Mouse (Mus musculus): ENCODE data around the gene Ggt1. TPM values are rescaled to one million over a fixed set of nuclear protein-coding genes. Genes with fewer than 3 reads are reported as not detected.
A peak's percentile ranks its signal among the peaks of the same experiment; 100 is the strongest.

Ggt1 gene
- total and polyA plus RNA-seq, 2 experiments, result 0.20 to 0.92 TPM

DNA sequence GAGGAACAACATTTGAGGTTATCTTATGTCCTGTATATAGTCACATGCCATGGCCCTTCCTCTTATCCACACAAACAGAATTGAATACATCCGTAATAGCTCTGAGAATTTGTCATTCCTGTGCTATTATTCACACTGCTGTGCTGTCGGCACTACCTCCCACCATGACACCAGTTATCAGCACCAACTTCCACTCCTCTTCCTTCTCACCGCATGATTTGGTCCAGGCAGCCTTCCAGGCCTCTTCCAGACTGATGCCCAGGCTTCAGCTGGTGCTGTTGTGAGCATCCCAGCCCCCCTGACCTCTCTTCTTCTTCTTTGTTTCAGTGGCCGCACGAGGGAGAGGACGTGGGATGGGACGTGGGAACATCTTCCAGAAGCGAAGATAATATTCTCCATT is 26.5 kb upstream of the Ggt1 start:
- H3K27ac ChIP-seq (replicated peaks; ENCODE audit: insufficient read depth, low read depth, low read length), result no peak overlapping the region
- WGBS, result 78% methylated on average over 8 of the region's 8 CpGs
- H3K9ac ChIP-seq (ENCODE audit: low read depth, low read length), result no peak overlapping the region
- TF ChIP-seq CTCF (IDR thresholded peaks at IDR 0.05; ENCODE audit: low read depth, low read length), result no peak
- TF ChIP-seq POLR2A (IDR thresholded peaks at IDR 0.05; ENCODE audit: extremely low read depth, insufficient read depth, low read length), result no peak
- peaks cover 6% of the 10 kb centered on the region for H3K4me1 ChIP-seq (ENCODE audit: control insufficient read depth, insufficient read depth, low read length)
- no peak overlapping the region for H3K4me3 ChIP-seq (ENCODE audit: insufficient read depth, low read depth, low read length)
- H3K27me3 ChIP-seq (ENCODE audit: control insufficient read depth, insufficient read depth, low read length), result no peaks in the 10 kb centered on the region
- H3K79me2 ChIP-seq (ENCODE audit: control insufficient read depth, insufficient read depth, low read length), result no peaks in the 10 kb centered on the region; the same call in 1 of the 2 replicates
- H3K36me3 ChIP-seq (ENCODE audit: control insufficient read depth, insufficient read depth, low read length), result peaks cover 23% of the 10 kb centered on the region
- no peak for DNase-seq (ENCODE audit: extremely low read depth, low read depth, low spot score)

DNA sequence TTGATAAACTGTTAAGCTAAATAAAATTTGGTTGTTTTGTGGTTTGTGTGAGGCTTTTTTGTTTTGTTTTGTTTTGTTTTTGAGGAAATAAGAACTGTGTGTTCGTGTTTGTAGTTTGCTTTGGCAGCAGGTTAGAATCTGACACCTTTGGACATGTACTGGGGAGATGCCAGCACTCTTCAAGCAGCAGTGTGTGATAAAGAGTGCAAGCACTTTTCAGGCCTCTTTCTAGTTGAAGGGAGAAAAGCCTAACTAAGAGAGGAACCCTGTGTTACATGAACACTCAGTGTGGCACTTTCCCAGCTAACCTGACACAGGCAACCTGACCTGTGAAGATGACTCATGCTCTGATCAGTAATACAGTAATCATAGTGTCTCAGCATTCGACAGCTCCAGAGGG is 26.0 kb upstream of the Ggt1 start:
- WGBS, result 44% methylated on average over 2 of the region's 2 CpGs
- H3K27me3 ChIP-seq (ENCODE audit: control insufficient read depth, insufficient read depth, low read length), result no peaks in the 10 kb centered on the region
- H3K9ac ChIP-seq (ENCODE audit: low read depth, low read length), result no peak overlapping the region
- H3K4me3 ChIP-seq (ENCODE audit: insufficient read depth, low read depth, low read length), result no peak overlapping the region
- no peak for TF ChIP-seq CTCF (IDR thresholded peaks at IDR 0.05; ENCODE audit: low read depth, low read length)
- no peak for TF ChIP-seq POLR2A (IDR thresholded peaks at IDR 0.05; ENCODE audit: extremely low read depth, insufficient read depth, low read length)
- no peaks in the 10 kb centered on the region; the same call in 1 of the 2 replicates for H3K79me2 ChIP-seq (ENCODE audit: control insufficient read depth, insufficient read depth, low read length)
- peak; percentile 77 for DNase-seq (ENCODE audit: extremely low read depth, low read depth, low spot score)
- H3K4me1 ChIP-seq (ENCODE audit: control insufficient read depth, insufficient read depth, low read length), result peaks cover 6% of the 10 kb centered on the region
- peaks cover 23% of the 10 kb centered on the region for H3K36me3 ChIP-seq (ENCODE audit: control insufficient read depth, insufficient read depth, low read length)
- H3K27ac ChIP-seq (replicated peaks; ENCODE audit: insufficient read depth, low read depth, low read length), result no peak overlapping the region

DNA sequence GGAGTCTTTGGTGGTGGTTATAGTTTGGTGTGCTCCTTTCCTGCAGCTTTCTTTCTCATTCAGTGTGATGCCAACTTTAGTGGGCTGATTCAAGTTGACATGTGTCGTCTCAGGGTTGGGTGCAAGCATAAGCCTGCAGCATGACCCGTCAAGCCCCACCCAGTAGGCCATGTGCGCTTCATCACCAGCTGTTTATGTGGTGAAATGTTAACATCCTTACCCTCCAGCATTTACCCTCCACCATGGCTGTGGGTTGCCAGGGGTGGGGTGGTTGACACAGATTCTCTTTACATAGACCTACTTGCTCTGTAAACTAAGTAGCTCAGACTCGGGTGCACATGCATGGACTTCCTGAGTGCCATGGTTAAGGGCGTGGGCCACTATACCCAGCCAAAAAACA is 25.3 kb upstream of the Ggt1 start:
- no peak overlapping the region for H3K4me3 ChIP-seq (ENCODE audit: insufficient read depth, low read depth, low read length)
- 94% methylated on average over 5 of the region's 5 CpGs for WGBS
- H3K36me3 ChIP-seq (ENCODE audit: control insufficient read depth, insufficient read depth, low read length), result peaks cover 23% of the 10 kb centered on the region
- no peak overlapping the region for H3K27ac ChIP-seq (replicated peaks; ENCODE audit: insufficient read depth, low read depth, low read length)
- H3K4me1 ChIP-seq (ENCODE audit: control insufficient read depth, insufficient read depth, low read length), result peaks cover 6% of the 10 kb centered on the region
- no peaks in the 10 kb centered on the region for H3K27me3 ChIP-seq (ENCODE audit: control insufficient read depth, insufficient read depth, low read length)
- no peak for TF ChIP-seq POLR2A (IDR thresholded peaks at IDR 0.05; ENCODE audit: extremely low read depth, insufficient read depth, low read length)
- no peak for DNase-seq (ENCODE audit: extremely low read depth, low read depth, low spot score)
- H3K79me2 ChIP-seq (ENCODE audit: control insufficient read depth, insufficient read depth, low read length), result no peaks in the 10 kb centered on the region; the same call in 1 of the 2 replicates
- H3K9ac ChIP-seq (ENCODE audit: low read depth, low read length), result no peak overlapping the region

- no peak for DNase-seq (ENCODE audit: extremely low read depth, low read depth, low spot score)
- Histone ChIP-seq H3K4me1 (ENCODE audit: control insufficient read depth, insufficient read depth, low read length) (peaks cover 6% of the 10 kb centered on the region; the same call in 1 of the 2 replicates), H3K27me3 (ENCODE audit: control insufficient read depth, insufficient read depth, low read length) (no peaks in the 10 kb centered on the region), H3K4me3 (ENCODE audit: insufficient read depth, low read depth, low read length) (no peak overlapping the region), H3K27ac (replicated peaks; ENCODE audit: insufficient read depth, low read depth, low read length) (no peak overlapping the region), H3K9ac (ENCODE audit: low read depth, low read length) (no peak overlapping the region), H3K79me2 (ENCODE audit: control insufficient read depth, insufficient read depth, low read length) (no peaks in the 10 kb centered on the region), H3K36me3 (ENCODE audit: control insufficient read depth, insufficient read depth, low read length) (no peaks in the 10 kb centered on the region)
- no peak for TF ChIP-seq POLR2A (IDR thresholded peaks at IDR 0.05; ENCODE audit: extremely low read depth, insufficient read depth, low read length)
- no peak for TF ChIP-seq CTCF (IDR thresholded peaks at IDR 0.05; ENCODE audit: low read depth, low read length)
- WGBS, result 71% methylated on average over 7 of the region's 7 CpGs
Observed at GRCm38 (mm10) chr10:75547901-75548300, 13.5 kb upstream of the Ggt1 start.

GRCm38 (mm10) chr10:75548486-75548885 is 12.9 kb upstream of the Ggt1 start:
- Histone ChIP-seq H3K27ac (replicated peaks; ENCODE audit: insufficient read depth, low read depth, low read length) (no peak overlapping the region), H3K4me3 (ENCODE audit: insufficient read depth, low read depth, low read length) (no peak overlapping the region), H3K27me3 (ENCODE audit: control insufficient read depth, insufficient read depth, low read length) (no peaks in the 10 kb centered on the region), H3K36me3 (ENCODE audit: control insufficient read depth, insufficient read depth, low read length) (no peaks in the 10 kb centered on the region), H3K4me1 (ENCODE audit: control insufficient read depth, insufficient read depth, low read length) (peaks cover 6% of the 10 kb centered on the region; the same call in 1 of the 2 replicates), H3K79me2 (ENCODE audit: control insufficient read depth, insufficient read depth, low read length) (no peaks in the 10 kb centered on the region), H3K9ac (ENCODE audit: low read depth, low read length) (no peak overlapping the region)
- no peak for DNase-seq (ENCODE audit: extremely low read depth, low read depth, low spot score)
- TF ChIP-seq POLR2A (IDR thresholded peaks at IDR 0.05; ENCODE audit: extremely low read depth, insufficient read depth, low read length) (no peak), CTCF (IDR thresholded peaks at IDR 0.05; ENCODE audit: low read depth, low read length) (no peak)
- WGBS, result 72% methylated on average over 14 of the region's 14 CpGs

DNA sequence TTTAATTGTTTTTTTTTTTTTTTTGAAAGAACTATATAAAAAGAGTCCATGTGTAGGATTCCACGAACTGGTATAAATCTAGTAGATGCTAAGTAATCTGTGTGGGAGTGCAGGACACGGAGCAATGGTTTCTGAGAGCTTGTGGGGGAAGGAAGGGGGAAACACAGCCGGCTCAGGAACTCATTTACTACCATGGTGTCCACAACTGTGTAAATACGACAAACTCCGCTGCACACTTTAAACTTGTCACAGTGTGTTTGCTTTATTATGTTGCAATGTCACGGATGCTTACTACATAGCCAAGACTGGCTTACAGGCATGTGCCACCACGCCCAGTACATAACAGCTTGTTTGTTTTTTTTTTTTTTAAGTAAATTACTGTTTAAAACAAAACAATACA is 11.5 kb upstream of the Ggt1 start:
- H3K27me3 ChIP-seq (ENCODE audit: control insufficient read depth, insufficient read depth, low read length), result no peaks in the 10 kb centered on the region
- H3K36me3 ChIP-seq (ENCODE audit: control insufficient read depth, insufficient read depth, low read length), result no peaks in the 10 kb centered on the region
- DNase-seq (ENCODE audit: extremely low read depth, low read depth, low spot score), result peak; percentile 90
- WGBS, result 17% methylated on average over 7 of the region's 7 CpGs
- no peak overlapping the region for H3K27ac ChIP-seq (replicated peaks; ENCODE audit: insufficient read depth, low read depth, low read length)
- H3K79me2 ChIP-seq (ENCODE audit: control insufficient read depth, insufficient read depth, low read length), result no peaks in the 10 kb centered on the region
- H3K4me3 ChIP-seq (ENCODE audit: insufficient read depth, low read depth, low read length), result no peak overlapping the region
- no peak overlapping the region for H3K9ac ChIP-seq (ENCODE audit: low read depth, low read length)
- TF ChIP-seq CTCF (IDR thresholded peaks at IDR 0.05; ENCODE audit: low read depth, low read length) (no peak), POLR2A (IDR thresholded peaks at IDR 0.05; ENCODE audit: extremely low read depth, insufficient read depth, low read length) (no peak)
- peaks cover 6% of the 10 kb centered on the region; the same call in 1 of the 2 replicates for H3K4me1 ChIP-seq (ENCODE audit: control insufficient read depth, insufficient read depth, low read length)
